Mouse (Mus musculus) lung, embryonic 15.5 days (tissue): ENCODE measurements around the gene Dock4. TPM values are rescaled to one million over a fixed set of nuclear protein-coding genes. Genes with fewer than 3 reads are reported as not detected.

Source experiments
- ATAC-seq: fragments of 200-750 bp; cut with Nextera tagmentation; 2 replicates; pipeline ENCODE4 v1.8.0; 2017; ENCODE audit warnings: moderate number of reproducible peaks, borderline replicate concordance; ENCODE audit not compliant: low FRiP score, low TSS enrichment; ENCODE audit errors: extremely low read depth
- H3K27ac ChIP-seq: fragments of 300-500 bp; sonication (generic); 2 replicates; pipeline ENCODE4 v1.5.1; 2015; ENCODE audit warnings: moderate library complexity, mild to moderate bottlenecking, inconsistent platforms
- H3K27me3 ChIP-seq: fragments of 300-500 bp; sonication (generic); 2 replicates; pipeline ENCODE4 v1.6.1; 2015; ENCODE audit warnings: inconsistent platforms
- H3K36me3 ChIP-seq: fragments of 300-500 bp; sonication (generic); 2 replicates; pipeline ENCODE4 v1.6.1; 2015; ENCODE audit warnings: inconsistent platforms
- H3K4me1 ChIP-seq: fragments of 300-500 bp; sonication (generic); 2 replicates; pipeline ENCODE4 v1.6.1; 2015; ENCODE audit warnings: inconsistent platforms
- H3K4me2 ChIP-seq: fragments of 300-500 bp; sonication (generic); 2 replicates; pipeline ENCODE4 v1.6.1; 2015; ENCODE audit warnings: inconsistent platforms, mild to moderate bottlenecking, moderate library complexity
- H3K4me3 ChIP-seq: fragments of 300-500 bp; sonication (generic); 2 replicates; pipeline ENCODE4 v1.5.1; 2015; ENCODE audit warnings: mild to moderate bottlenecking, inconsistent platforms
- H3K9ac ChIP-seq: fragments of 300-500 bp; sonication (generic); 2 replicates; pipeline ENCODE4 v1.6.1; 2015; ENCODE audit warnings: inconsistent platforms
- H3K9me3 ChIP-seq: fragments of 300-500 bp; sonication (generic); 2 replicates; pipeline ENCODE4 v1.6.1; 2016; ENCODE audit warnings: inconsistent platforms
- WGBS: fragments of 180-500 bp; shearing (Covaris S2); methylation state at CpG from one replicate; pipeline ENCODE4 v1.1.7; 2015; 5-methylcytosine and 5-hydroxymethylcytosine counted together
- polyA plus RNA-seq: library from polyadenylated mRNA; unstranded; fragments of >200 nt; fragmentation: Nextera tagmentation; extraction: Ambion mirVana; gene quantifications from 2 replicates; pipeline ENCODE4 v1.2.1, GENCODE M21; 2015

The Dock4 gene
- polyA plus RNA-seq, 1 experiment from 2014 or later = 28.0 TPM

- Histone ChIP-seq H3K9ac (no peak overlapping the region), H3K4me2 (peak overlapping the region; percentile 25; the same call in 1 of the 2 replicates), H3K27me3 (no peaks in the 10 kb centered on the region), H3K27ac (peak overlapping the region; percentile 79), H3K4me1 (peaks cover 25% of the 10 kb centered on the region), H3K9me3 (no peaks in the 10 kb centered on the region), H3K4me3 (no peak overlapping the region), H3K36me3 (no peaks in the 10 kb centered on the region)
- 55% methylated on average over 3 of the region's 3 CpGs for WGBS
- ATAC-seq = peak; percentile 33; the same call in 1 of the 2 replicates
Observed at GRCm38 (mm10) chr12:40558600-40558999, 112.8 kb downstream of the Dock4 start.

GRCm38 (mm10) chr12:40559103-40559502 lies 113.4 kb downstream of the Dock4 start:
- 27% methylated on average over 11 of the region's 11 CpGs for whole genome bisulfite sequencing
- peak overlapping the region; percentile 79 for H3K27ac ChIP-seq
- no peaks in the 10 kb centered on the region for H3K27me3 ChIP-seq
- no peaks in the 10 kb centered on the region for H3K36me3 ChIP-seq
- ATAC-seq = peak; percentile 95
- H3K9me3 ChIP-seq = no peaks in the 10 kb centered on the region
- peak overlapping the region; percentile 25; the same call in 1 of the 2 replicates for H3K4me2 ChIP-seq
- H3K9ac ChIP-seq = no peak overlapping the region
- H3K4me1 ChIP-seq = peaks cover 28% of the 10 kb centered on the region
- H3K4me3 ChIP-seq = no peak overlapping the region

GRCm38 (mm10) chr12:40563703-40564102 lies 118.0 kb downstream of the Dock4 start:
- Histone ChIP-seq H3K9me3 (no peaks in the 10 kb centered on the region), H3K36me3 (no peaks in the 10 kb centered on the region), H3K9ac (no peak overlapping the region), H3K4me3 (no peak overlapping the region), H3K27me3 (no peaks in the 10 kb centered on the region), H3K4me2 (no peak overlapping the region), H3K27ac (peak overlapping the region; percentile 82), H3K4me1 (peaks cover 40% of the 10 kb centered on the region)
- ATAC-seq = no peak; the same call in 1 of the 2 replicates
- WGBS = 40% methylated on average over 1 of the region's 1 CpGs

- Histone ChIP-seq H3K4me2 (no peak overlapping the region), H3K27me3 (no peaks in the 10 kb centered on the region), H3K4me1 (peaks cover 40% of the 10 kb centered on the region), H3K4me3 (no peak overlapping the region), H3K9ac (no peak overlapping the region), H3K9me3 (no peaks in the 10 kb centered on the region), H3K27ac (peak overlapping the region; percentile 82), H3K36me3 (no peaks in the 10 kb centered on the region)
- WGBS = 49% methylated on average over 2 of the region's 2 CpGs
- peak; percentile 50; the same call in 1 of the 2 replicates for ATAC-seq
Observed at GRCm38 (mm10) chr12:40564261-40564660, 118.5 kb downstream of the Dock4 start.

- WGBS = 80% methylated on average over 4 of the region's 4 CpGs
- no peak for ATAC-seq
- Histone ChIP-seq H3K27me3 (no peaks in the 10 kb centered on the region), H3K9ac (no peak overlapping the region), H3K4me2 (no peak overlapping the region), H3K4me1 (peaks cover 29% of the 10 kb centered on the region), H3K36me3 (no peaks in the 10 kb centered on the region), H3K9me3 (no peaks in the 10 kb centered on the region), H3K27ac (peak overlapping the region; percentile 4; the same call in 1 of the 2 replicates), H3K4me3 (no peak overlapping the region)
Observed at GRCm38 (mm10) chr12:40568365-40568885, 122.7 kb downstream of the Dock4 start.

GRCm38 (mm10) chr12:40568971-40569968 lies 123.5 kb downstream of the Dock4 start:
- H3K27me3 ChIP-seq = no peaks in the 10 kb centered on the region
- H3K9ac ChIP-seq = no peak overlapping the region
- no peaks in the 10 kb centered on the region for H3K36me3 ChIP-seq
- no peak for ATAC-seq
- H3K9me3 ChIP-seq = no peaks in the 10 kb centered on the region
- WGBS = 43% methylated on average over 9 of the region's 9 CpGs
- peaks cover 24% of the 10 kb centered on the region for H3K4me1 ChIP-seq
- H3K27ac ChIP-seq = peak overlapping the region; percentile 41
- no peak overlapping the region for H3K4me3 ChIP-seq
- H3K4me2 ChIP-seq = no peak overlapping the region

- WGBS = 33% methylated on average over 1 of the region's 1 CpGs
- ATAC-seq = no peak
- H3K4me2 ChIP-seq = no peak overlapping the region
- H3K4me1 ChIP-seq = peaks cover 16% of the 10 kb centered on the region
- no peaks in the 10 kb centered on the region for H3K9me3 ChIP-seq
- H3K27me3 ChIP-seq = no peaks in the 10 kb centered on the region
- H3K4me3 ChIP-seq = no peak overlapping the region
- H3K9ac ChIP-seq = no peak overlapping the region
- no peaks in the 10 kb centered on the region for H3K36me3 ChIP-seq
- H3K27ac ChIP-seq = no peak overlapping the region
Observed at GRCm38 (mm10) chr12:40570250-40570649, 124.5 kb downstream of the Dock4 start.

GRCm38 (mm10) chr12:40574051-40574450 lies 128.3 kb downstream of the Dock4 start:
- ATAC-seq = no peak

GRCm38 (mm10) chr12:40576749-40577148 lies 131.0 kb downstream of the Dock4 start:
- H3K36me3 ChIP-seq = no peaks in the 10 kb centered on the region
- no peaks in the 10 kb centered on the region for H3K9me3 ChIP-seq
- WGBS = 85% methylated on average over 2 of the region's 2 CpGs
- H3K4me2 ChIP-seq = no peak overlapping the region
- peaks cover 9% of the 10 kb centered on the region; the same call in 1 of the 2 replicates for H3K4me1 ChIP-seq
- H3K4me3 ChIP-seq = no peak overlapping the region
- no peak for ATAC-seq
- H3K27ac ChIP-seq = no peak overlapping the region
- H3K27me3 ChIP-seq = no peaks in the 10 kb centered on the region
- H3K9ac ChIP-seq = no peak overlapping the region

More at GRCm38 (mm10) chr12:40574051-40574450, 128.3 kb downstream of the Dock4 start:
- H3K4me2 ChIP-seq = no peak overlapping the region
- H3K9me3 ChIP-seq = no peaks in the 10 kb centered on the region
- peaks cover 8% of the 10 kb centered on the region for H3K4me1 ChIP-seq
- no peak overlapping the region for H3K27ac ChIP-seq
- H3K4me3 ChIP-seq = no peak overlapping the region
- H3K36me3 ChIP-seq = no peaks in the 10 kb centered on the region
- H3K9ac ChIP-seq = no peak overlapping the region
- H3K27me3 ChIP-seq = no peaks in the 10 kb centered on the region
- 69% methylated on average over 3 of the region's 3 CpGs for WGBS

GRCm38 (mm10) chr12:40580351-40580750 lies 134.6 kb downstream of the Dock4 start:
- H3K4me2 ChIP-seq = no peak overlapping the region
- H3K4me1 ChIP-seq = peaks cover 9% of the 10 kb centered on the region; the same call in 1 of the 2 replicates
- H3K27ac ChIP-seq = no peak overlapping the region
- no peak for ATAC-seq
- WGBS = 28% methylated on average over 2 of the region's 2 CpGs
- H3K9ac ChIP-seq = no peak overlapping the region
- H3K27me3 ChIP-seq = no peaks in the 10 kb centered on the region
- no peaks in the 10 kb centered on the region for H3K36me3 ChIP-seq
- no peak overlapping the region for H3K4me3 ChIP-seq
- no peaks in the 10 kb centered on the region for H3K9me3 ChIP-seq

- Histone ChIP-seq H3K27me3 (no peaks in the 10 kb centered on the region), H3K9me3 (no peaks in the 10 kb centered on the region), H3K4me2 (no peak overlapping the region), H3K27ac (no peak overlapping the region), H3K36me3 (no peaks in the 10 kb centered on the region), H3K4me3 (no peak overlapping the region), H3K9ac (no peak overlapping the region), H3K4me1 (peaks cover 9% of the 10 kb centered on the region; the same call in 1 of the 2 replicates)
- 65% methylated on average over 3 of the region's 3 CpGs for WGBS
- no peak for ATAC-seq
Observed at GRCm38 (mm10) chr12:40581037-40581436, 135.3 kb downstream of the Dock4 start.

- H3K27ac ChIP-seq = no peak overlapping the region
- no peaks in the 10 kb centered on the region for H3K27me3 ChIP-seq
- H3K36me3 ChIP-seq = no peaks in the 10 kb centered on the region
- peaks cover 9% of the 10 kb centered on the region; the same call in 1 of the 2 replicates for H3K4me1 ChIP-seq
- no peak for ATAC-seq
- H3K9ac ChIP-seq = no peak overlapping the region
- H3K4me2 ChIP-seq = no peak overlapping the region
- no peaks in the 10 kb centered on the region for H3K9me3 ChIP-seq
- no peak overlapping the region for H3K4me3 ChIP-seq
- WGBS = 78% methylated on average over 5 of the region's 5 CpGs
Observed at GRCm38 (mm10) chr12:40582059-40582458, 136.3 kb downstream of the Dock4 start.
